Mouse (Mus musculus) B cell, adult (primary cell): ENCODE measurements around the gene Gm10220. TPM values are rescaled to one million over a fixed set of nuclear protein-coding genes. Genes with fewer than 3 reads are reported as not detected.

Experiments
- total RNA-seq: library from RNA; stranded (reverse); gene quantifications from 4 replicates; pipeline ENCODE4 v1.2.4, GENCODE M21; 2023; ENCODE audit not compliant: inconsistent age

Gm10220 gene
- total RNA-seq: not detected in 4 replicates

DNA sequence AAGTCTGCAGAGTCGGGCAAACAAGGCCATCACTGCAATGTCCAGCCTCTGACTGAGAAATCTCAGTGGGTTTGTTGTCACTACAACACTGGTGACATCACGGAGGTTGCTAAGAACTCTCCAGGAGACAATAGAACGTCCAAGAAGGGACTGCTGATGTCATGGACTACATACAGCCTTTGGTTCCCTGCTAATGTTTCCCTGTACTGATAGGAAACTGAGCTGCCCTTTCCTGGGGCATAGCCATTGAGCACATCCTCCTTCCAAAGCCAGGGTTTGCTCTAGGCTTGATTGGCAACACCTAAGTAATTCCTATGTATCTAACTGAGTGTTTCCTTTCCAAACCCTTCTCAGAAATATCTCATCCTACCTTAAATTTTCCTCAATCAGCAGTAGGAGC lies at the start of gene Gm10220:
Gene Gm10220 (minus strand): TSS at position 101 of the 400 bp plus-strand sequence.

DNA sequence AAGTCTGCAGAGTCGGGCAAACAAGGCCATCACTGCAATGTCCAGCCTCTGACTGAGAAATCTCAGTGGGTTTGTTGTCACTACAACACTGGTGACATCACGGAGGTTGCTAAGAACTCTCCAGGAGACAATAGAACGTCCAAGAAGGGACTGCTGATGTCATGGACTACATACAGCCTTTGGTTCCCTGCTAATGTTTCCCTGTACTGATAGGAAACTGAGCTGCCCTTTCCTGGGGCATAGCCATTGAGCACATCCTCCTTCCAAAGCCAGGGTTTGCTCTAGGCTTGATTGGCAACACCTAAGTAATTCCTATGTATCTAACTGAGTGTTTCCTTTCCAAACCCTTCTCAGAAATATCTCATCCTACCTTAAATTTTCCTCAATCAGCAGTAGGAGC lies 16.0 kb downstream of the Gm10220 start, which contains the start of gene 5031410I06Rik:
Gene 5031410I06Rik (minus strand): TSS at position 101 of the 400 bp plus-strand sequence.

DNA sequence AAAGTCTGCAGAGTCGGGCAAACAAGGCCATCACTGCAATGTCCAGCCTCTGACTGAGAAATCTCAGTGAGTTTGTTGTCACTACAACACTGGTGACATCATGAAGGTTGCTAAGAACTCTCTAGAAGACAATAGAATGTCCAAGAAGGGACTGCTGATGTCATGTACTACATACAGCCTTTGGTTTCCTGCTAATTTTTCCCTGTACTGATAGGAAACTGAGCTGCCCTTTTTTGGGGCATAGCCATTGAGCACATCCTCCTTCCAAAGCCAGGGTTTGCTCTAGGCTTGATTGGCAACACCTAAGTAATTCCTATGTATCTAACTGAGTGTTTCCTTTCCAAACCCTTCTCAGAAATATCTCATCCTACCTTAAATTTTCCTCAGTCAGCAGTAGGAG lies 32.0 kb downstream of the Gm10220 start, which contains the start of gene Gm10471:
Gene Gm10471 (minus strand): TSS at position 101 of the 400 bp plus-strand sequence.

Other genes starting within 250 kb of the Gm10220 start
- not detected in 4 replicates for gene Gm21663, start 179.0 kb downstream of the Gm10220 start, total RNA-seq
- not detected in 4 replicates for gene Gm21671, start 167.0 kb downstream of the Gm10220 start, total RNA-seq
- gene Gm21680, start 148.8 kb downstream of the Gm10220 start, total RNA-seq: not detected in 4 replicates
- not detected in 4 replicates for gene Gm21698, start 132.8 kb downstream of the Gm10220 start, total RNA-seq
- not detected in 4 replicates for gene Gm1979, start 116.6 kb downstream of the Gm10220 start, total RNA-seq
- gene Gm5862, start 98.5 kb downstream of the Gm10220 start, total RNA-seq: not detected in 4 replicates
- not detected in 4 replicates for gene Speer4a, start 81.9 kb downstream of the Gm10220 start, total RNA-seq
- not detected in 4 replicates for gene Gm7347, start 62.8 kb downstream of the Gm10220 start, total RNA-seq
- gene Gm10471, start 32.1 kb downstream of the Gm10220 start, total RNA-seq: not detected in 4 replicates
- gene 5031410I06Rik, start 16.1 kb downstream of the Gm10220 start, total RNA-seq: not detected in 4 replicates
- not detected in 4 replicates for gene Gm7361, start 136.3 kb upstream of the Gm10220 start, total RNA-seq